Mouse (Mus musculus): Measurements from ENCODE around the gene Mia2. TPM values are rescaled to one million over a fixed set of nuclear protein-coding genes. Genes with fewer than 3 reads are reported as not detected.

The Mia2 gene
- total and polyA plus RNA-seq, 3 experiments = 103 to 175 TPM; not detected in 1

DNA sequence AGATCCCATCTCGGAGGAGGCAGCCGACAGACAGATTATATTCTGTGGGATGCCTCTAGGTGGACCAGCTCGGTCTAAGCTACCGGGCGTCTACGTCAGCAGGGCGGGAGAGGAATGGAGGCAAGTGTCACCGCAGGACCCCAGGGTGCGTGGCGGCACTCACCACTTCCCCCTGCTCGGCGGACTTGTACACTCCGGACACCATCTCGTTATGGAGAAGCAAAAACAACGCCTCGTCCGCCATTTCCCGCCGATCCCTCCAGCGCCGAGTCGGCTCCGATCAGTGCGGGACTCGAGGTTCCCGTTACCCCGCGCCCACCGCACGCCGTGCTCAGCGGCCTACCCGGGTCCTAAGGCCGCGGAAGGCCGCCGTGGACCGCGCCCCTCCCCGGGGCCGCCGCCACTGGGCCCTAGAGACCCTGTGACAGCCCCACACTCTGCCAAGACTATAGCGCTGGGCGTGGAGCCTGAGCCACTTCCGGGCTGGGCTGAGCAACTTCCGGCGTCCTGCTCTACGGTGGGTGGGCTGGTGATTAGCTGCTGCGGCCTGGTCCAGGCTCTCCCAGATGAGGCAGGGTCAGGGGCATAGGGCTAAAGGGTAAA lies 34.5 kb upstream of the Mia2 start, which contains the start of gene Trappc6b:
Trappc6b (minus strand) TSS at position 480 of the 603 bp plus-strand sequence.
- peak; percentile 88 for DNase-seq (ENCODE audit: low read depth, low spot score)
- Histone ChIP-seq H3K4me3 (ENCODE audit: control insufficient read depth in 1 of 2, insufficient read depth in 1 of 2, low read depth in 2 of 2, low read length in 2 of 2) (peak within 1 kb of the TSS; percentile 84 to 94), H3K4me1 (ENCODE audit: control insufficient read depth in 1 of 2, insufficient read depth in 2 of 2, low read length in 2 of 2) (peaks cover 10 to 29% of the 10 kb centered on the region in 2 experiments)
- TF ChIP-seq EP300 (IDR thresholded peaks at IDR 0.05; ENCODE audit: low read depth in 1 of 2, low read length in 2 of 2) = peak in 1 of 2 experiments; percentile 26; a peak in 1 of 4 replicates
- TF ChIP-seq CHD1 (IDR thresholded peaks at IDR 0.05; ENCODE audit: low read depth, low read length) = no peak
- no peak for TF ChIP-seq USF1 (IDR thresholded peaks at IDR 0.05; ENCODE audit: low read depth, low read length)
- peak; percentile 65; the same call in 1 of the 2 replicates for TF ChIP-seq POLR2AphosphoS2 (IDR thresholded peaks at IDR 0.05; ENCODE audit: low read length)
- peak; percentile 89 to 92 for TF ChIP-seq POLR2A (IDR thresholded peaks at IDR 0.05; ENCODE audit: control insufficient read depth in 1 of 2, insufficient read depth in 1 of 2, low read depth in 1 of 2, low read length in 2 of 2, poor library complexity in 1 of 2)
- TF ChIP-seq ETS1 (IDR thresholded peaks at IDR 0.05; ENCODE audit: low read depth, low read length) = no peak
- TF ChIP-seq UBTF (IDR thresholded peaks at IDR 0.05; ENCODE audit: borderline replicate concordance, insufficient read depth, low read depth, low read length) = no peak
- no peak for TF ChIP-seq GABPA (IDR thresholded peaks at IDR 0.05; ENCODE audit: low read depth, low read length)
- TF ChIP-seq MXI1 (IDR thresholded peaks at IDR 0.05; ENCODE audit: low read depth, low read length) = peak; percentile 31; the same call in 1 of the 2 replicates
- TF ChIP-seq KAT2A (conservative IDR thresholded peaks at IDR 0.05; ENCODE audit: low read depth, low read length) = no peak
- TF ChIP-seq USF2 (IDR thresholded peaks at IDR 0.05; ENCODE audit: borderline replicate concordance in 1 of 2, insufficient read depth in 1 of 2, low read depth in 1 of 2, low read length in 2 of 2) = no peak
- TF ChIP-seq MYC (IDR thresholded peaks at IDR 0.05; ENCODE audit: low read depth, low read length) = no peak
- TF ChIP-seq RCOR1 (IDR thresholded peaks at IDR 0.05; ENCODE audit: low read depth, low read length) = no peak
- TF ChIP-seq MEF2A (IDR thresholded peaks at IDR 0.05; ENCODE audit: extremely low read depth, insufficient replicate concordance, low read depth, low read length, poor library complexity, severe bottlenecking) = no peak
- TF ChIP-seq GATA1 (IDR thresholded peaks at IDR 0.05; ENCODE audit: low read depth, low read length) = no peak
- no peak for TF ChIP-seq ZKSCAN1 (IDR thresholded peaks at IDR 0.05; ENCODE audit: low read depth, low read length)
- no peak for TF ChIP-seq CTCF (IDR thresholded peaks at IDR 0.05 in 2 of 3, conservative IDR thresholded peaks at IDR 0.05 in 1 of 3; ENCODE audit: control insufficient read depth in 1 of 3, insufficient read depth in 1 of 3, low read depth in 2 of 3, low read length in 3 of 3, poor library complexity in 1 of 3, severe bottlenecking in 1 of 3)
- no peak for TF ChIP-seq MAFK (IDR thresholded peaks at IDR 0.05; ENCODE audit: borderline replicate concordance, low read depth, low read length)
- no peak for TF ChIP-seq BHLHE40 (IDR thresholded peaks at IDR 0.05; ENCODE audit: borderline replicate concordance, low read depth, low read length)
- peak; percentile 76 for TF ChIP-seq HCFC1 (IDR thresholded peaks at IDR 0.05; ENCODE audit: low read depth, low read length)
- TF ChIP-seq TCF12 (IDR thresholded peaks at IDR 0.05; ENCODE audit: low read depth, low read length) = peak; percentile 62
- no peak for TF ChIP-seq RAD21 (IDR thresholded peaks at IDR 0.05; ENCODE audit: low read depth, low read length)
- no peak for TF ChIP-seq MAZ (IDR thresholded peaks at IDR 0.05; ENCODE audit: low read depth, low read length)
- TF ChIP-seq SIN3A (IDR thresholded peaks at IDR 0.05; ENCODE audit: low read length) = no peak
- TF ChIP-seq NRF1 (IDR thresholded peaks at IDR 0.05; ENCODE audit: insufficient read depth, low read depth, low read length, poor library complexity, severe bottlenecking) = no peak
- no peak for TF ChIP-seq ZC3H11A (IDR thresholded peaks at IDR 0.05; ENCODE audit: low read depth, low read length)
- TF ChIP-seq ZMIZ1 (IDR thresholded peaks at IDR 0.05; ENCODE audit: low read depth, low read length) = peak; percentile 69; the same call in 1 of the 2 replicates
- TF ChIP-seq ZNF384 (IDR thresholded peaks at IDR 0.05; ENCODE audit: low read depth, low read length) = no peak
- TF ChIP-seq MYB (IDR thresholded peaks at IDR 0.05; ENCODE audit: low read depth, low read length) = no peak
- TF ChIP-seq E2F4 (IDR thresholded peaks at IDR 0.05; ENCODE audit: borderline replicate concordance, low read depth, low read length) = peak; percentile 39; the same call in 1 of the 2 replicates
- TF ChIP-seq SMC3 (IDR thresholded peaks at IDR 0.05; ENCODE audit: low read depth, low read length) = no peak
- no peak for TF ChIP-seq JUND (IDR thresholded peaks at IDR 0.05; ENCODE audit: low read depth, low read length)
- no peak for TF ChIP-seq POLR2AphosphoS5 (IDR thresholded peaks at IDR 0.05; ENCODE audit: borderline replicate concordance, low read depth, low read length)
- TF ChIP-seq MAX (IDR thresholded peaks at IDR 0.05; ENCODE audit: low read length) = no peak
- TF ChIP-seq NELFE (IDR thresholded peaks at IDR 0.05; ENCODE audit: low read depth, low read length) = peak; percentile 82
- peak; percentile 50; the same call in 1 of the 2 replicates for TF ChIP-seq TBP (IDR thresholded peaks at IDR 0.05; ENCODE audit: low read depth, low read length)

More for the DNA sequence above, 34.5 kb upstream of the Mia2 start, which contains the start of gene Trappc6b:
- no peaks in the 10 kb centered on the region for H3K27me3 ChIP-seq (ENCODE audit: control insufficient read depth in 1 of 2, insufficient read depth in 2 of 2, low read length in 2 of 2)
- peaks cover 0 to 43% of the 10 kb centered on the region in 2 experiments; a peak in 3 of 4 replicates for H3K36me3 ChIP-seq (ENCODE audit: control insufficient read depth in 1 of 2, insufficient read depth in 2 of 2, low read length in 2 of 2)
- H3K9me3 ChIP-seq (replicated peaks; ENCODE audit: insufficient read depth, low read length) = no peaks in the 10 kb centered on the region
- H3K79me2 ChIP-seq (ENCODE audit: control insufficient read depth, insufficient read depth, low read length, poor library complexity) = peaks cover 33% of the 10 kb centered on the region
- H3K27ac ChIP-seq (ENCODE audit: control insufficient read depth, low read depth, low read length) = peak within 1 kb of the TSS; percentile 80
- peak within 1 kb of the TSS; percentile 80 for H3K9ac ChIP-seq (ENCODE audit: control insufficient read depth, low read depth, low read length, poor library complexity, severe bottlenecking)
